In genomic region chr5:73382737-73383646, GRCm38 (mm10) we compare ENCODE assay signal across 8 mouse cellular contexts. TPM values are rescaled to one million over a fixed set of nuclear protein-coding genes. Genes with fewer than 3 reads are reported as not detected.
DNase-seq lines count a peak whose midpoint lies in the region; ATAC-seq and TF ChIP-seq lines count a peak whose summit lies in the region.

No protein-coding gene starts in this region.

- peak; percentile 66 for DNase-seq in layer of hippocampus, adult 11-12 months (ENCODE audit: low spot score)
- DNase-seq in layer of hippocampus, adult 9-11 months = no peak
- DNase-seq in adrenal gland, postnatal 14 days = peak; percentile 77
- peak; percentile 68 for DNase-seq in embryo, embryonic 9.5 days (ENCODE audit: extremely low spot score)
- DNase-seq in layer of hippocampus, postnatal 25 days (ENCODE audit: extremely low spot score in 1 of 2, low spot score in 1 of 2) = peak; percentile 48 to 75
- peak; percentile 67 for DNase-seq in thymus, adult 2 months

- H3K9ac ChIP-seq in midbrain, embryonic 16.5 days (ENCODE audit: low read depth, low read length) = no peak overlapping the region

- TF ChIP-seq CTCF in thymus, adult 2 months (IDR thresholded peaks at IDR 0.05; ENCODE audit: borderline replicate concordance, control insufficient read depth, extremely low read depth, insufficient read depth, low read length, poor library complexity) = no peak

- H3K4me1 ChIP-seq in midbrain, embryonic 16.5 days (ENCODE audit: control insufficient read depth, insufficient read depth, low read length) = no peaks in the 10 kb centered on the region
- no peaks in the 10 kb centered on the region for H3K4me1 ChIP-seq in thymus, adult 2 months (replicated peaks; ENCODE audit: control insufficient read depth, insufficient read depth, low read length)

- H3K27ac ChIP-seq in midbrain, embryonic 16.5 days (ENCODE audit: low read length) = no peak overlapping the region
- no peak overlapping the region for H3K27ac ChIP-seq in thymus, adult 2 months (ENCODE audit: control insufficient read depth, insufficient read depth, low read length)

- no peaks in the 10 kb centered on the region for H3K36me3 ChIP-seq in midbrain, embryonic 16.5 days (ENCODE audit: control insufficient read depth, insufficient read depth, low read length)
- no peaks in the 10 kb centered on the region for H3K36me3 ChIP-seq in thymus, adult 2 months (ENCODE audit: control insufficient read depth, insufficient read depth, low read length)

- peak; percentile 52 to 72; a peak in 3 of 4 replicates for ATAC-seq in hematopoietic stem cell, adult 5-6 weeks (replicated peaks in 1 of 2; ENCODE audit: insufficient read depth in 1 of 2, low FRiP score in 2 of 2, low TSS enrichment in 1 of 2, low read depth in 1 of 2, poor library complexity in 2 of 2, severe bottlenecking in 2 of 2)
- peak; percentile 52; the same call in 1 of the 2 replicates for ATAC-seq in midbrain, embryonic 16.5 days

- H3K4me2 ChIP-seq in midbrain, embryonic 16.5 days (ENCODE audit: low read length) = no peak overlapping the region

- no peak for TF ChIP-seq POLR2A in thymus, adult 2 months (IDR thresholded peaks at IDR 0.05; ENCODE audit: control insufficient read depth, extremely low read depth, insufficient read depth, low read length, poor library complexity)

- peaks cover 7% of the 10 kb centered on the region; the same call in 1 of the 2 replicates for H3K27me3 ChIP-seq in midbrain, embryonic 16.5 days (ENCODE audit: control insufficient read depth, insufficient read depth, low read depth, low read length)
- H3K27me3 ChIP-seq in thymus, adult 2 months (ENCODE audit: control insufficient read depth, insufficient read depth, low read length) = no peaks in the 10 kb centered on the region

- WGBS in midbrain, embryonic 16.5 days = 25% methylated on average over 3 of the region's 3 CpGs
- WGBS in thymus, adult 2 months = 28% methylated on average over 3 of the region's 3 CpGs

- H3K4me3 ChIP-seq in midbrain, embryonic 16.5 days (ENCODE audit: low read depth, low read length) = no peak overlapping the region
- no peak overlapping the region for H3K4me3 ChIP-seq in thymus, adult 2 months (ENCODE audit: control insufficient read depth, insufficient read depth, low read length)

- no peaks in the 10 kb centered on the region for H3K9me3 ChIP-seq in midbrain, embryonic 16.5 days (replicated peaks; ENCODE audit: control insufficient read depth, low read length, poor library complexity, severe bottlenecking)

RNA-seq across cellular contexts. Expression of gene Cwh43, which starts 22.9 kb away (rescaled TPM):
- not detected in 2 replicates for total RNA-seq in adrenal gland, postnatal 14 days (2021)
- not detected in 2 replicates for total RNA-seq in hematopoietic stem cell, adult 5-6 weeks (2017)
- 1 to 10 TPM in 1 of 2 experiments, under 1 TPM in 1; 0.62 to 1.3 TPM for total RNA-seq in layer of hippocampus, postnatal 25 days (2021)
- 0.18 and 0.40 TPM in 2 replicates for polyA plus RNA-seq in midbrain, embryonic 16.5 days (2015; fragmentation: Nextera tagmentation; extraction: Ambion mirVana)
- polyA plus RNA-seq in thymus, adult 2 months (2012; rRNA removed) = 0.05 and 0.07 TPM in 2 replicates

RNA-seq across cellular contexts. Expression of gene Ociad2, which starts 42.2 kb away (rescaled TPM):
- total RNA-seq in adrenal gland, postnatal 14 days (2021) = 12.6 and 20.6 TPM in 2 replicates
- total RNA-seq in hematopoietic stem cell, adult 5-6 weeks (2017) = 10.7 and 13.3 TPM in 2 replicates
- 100 to 1,000 TPM; 122 to 128 TPM for total RNA-seq in layer of hippocampus, postnatal 25 days (2021)
- 28.3 and 34.5 TPM in 2 replicates for polyA plus RNA-seq in midbrain, embryonic 16.5 days (2015; fragmentation: Nextera tagmentation; extraction: Ambion mirVana)
- 2.6 and 3.1 TPM in 2 replicates for polyA plus RNA-seq in thymus, adult 2 months (2012; rRNA removed)
